Mouse (Mus musculus) naive thymus-derived CD4-positive, alpha-beta T cell, adult 5 months (primary cell): ENCODE data around the gene Myo6. TPM values are rescaled to one million over a fixed set of nuclear protein-coding genes. Genes with fewer than 3 reads are reported as not detected.

ENCODE experiments used
- polyA plus RNA-seq: library from polyadenylated mRNA; unstranded; fragments of 100-300 nt; shearing (Covaris generic); gene quantifications from one replicate; pipeline ENCODE4 v1.2.1, GENCODE M21; 2017

The Myo6 gene
- 65.9 TPM for polyA plus RNA-seq

DNA sequence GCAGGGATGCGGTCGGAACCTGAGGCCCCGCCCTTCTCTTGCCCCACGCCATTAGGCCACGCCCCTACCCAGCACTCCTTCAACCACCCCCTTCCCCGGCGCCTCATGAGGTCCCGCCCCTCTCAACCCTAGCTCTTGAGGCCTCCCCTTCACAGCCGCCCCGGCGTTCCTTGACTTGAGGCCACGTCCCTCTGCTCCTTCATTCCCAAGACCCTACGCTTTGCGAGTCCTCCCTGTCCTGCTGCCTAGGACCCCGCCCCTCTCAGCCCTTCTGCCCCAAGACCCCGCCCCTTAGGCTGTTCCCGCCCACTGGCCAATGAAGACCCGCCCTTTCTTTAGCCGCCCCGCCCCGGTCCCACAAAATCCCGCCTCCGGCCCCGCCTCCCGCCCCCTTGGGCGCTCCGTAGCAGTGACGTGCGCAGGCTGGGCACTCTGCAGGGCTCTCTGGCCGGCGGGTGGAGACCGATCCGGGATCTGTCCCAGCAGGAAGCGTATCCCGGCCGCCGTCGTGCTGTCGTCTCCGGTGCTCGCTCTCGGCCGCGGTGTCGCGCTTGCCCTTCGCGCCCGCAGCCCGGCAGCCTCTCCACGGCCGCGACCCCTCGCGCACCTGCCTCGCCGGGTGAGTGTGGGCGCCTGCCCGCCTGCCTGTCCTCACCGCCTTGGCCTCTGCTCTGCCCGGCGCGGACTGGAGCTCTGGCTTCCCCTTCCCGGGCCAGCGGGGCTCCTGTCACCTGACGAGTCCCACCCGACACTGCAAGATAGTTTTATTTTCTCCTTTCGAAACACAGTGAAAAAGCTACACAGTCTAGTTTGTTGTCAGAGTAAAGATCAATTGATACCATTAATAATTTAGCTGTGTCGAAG lies at the start of gene Myo6:
Gene Myo6 (plus strand): TSS at position 421 of the 864 bp plus-strand sequence.

Other genes starting within 250 kb of the Myo6 start
- 0.09 TPM for gene Filip1, start 152.2 kb upstream of the Myo6 start, polyA plus RNA-seq
- gene Senp6, start 98.1 kb upstream of the Myo6 start, polyA plus RNA-seq, result 123 TPM